Mouse (Mus musculus) spleen, adult 2 months (tissue): ENCODE data around the gene Ift80. TPM values are rescaled to one million over a fixed set of nuclear protein-coding genes. Genes with fewer than 3 reads are reported as not detected.

Experiments used
- DNase-seq, 2 experiments: peaks; one replicate each; pipeline versions ENCODE4 v3.0.0 to v3.0.0-alpha.2; 2012 to 2021; ENCODE audit warnings: low spot score in 2 of 2, low read depth in 1 of 2
- H3K27ac ChIP-seq: fragments of 200-500 bp; 2 replicates; pipeline ENCODE4 v1.5.1; 2012; ENCODE audit warnings: low read length, inconsistent platforms; ENCODE audit not compliant: insufficient read depth
- H3K27me3 ChIP-seq: fragments of 200-500 bp; 2 replicates; pipeline ENCODE4 v1.6.1; 2012; ENCODE audit warnings: mild to moderate bottlenecking, moderate library complexity, low read length, inconsistent platforms; ENCODE audit not compliant: control insufficient read depth, insufficient read depth
- H3K36me3 ChIP-seq: fragments of 200-500 bp; 2 replicates; pipeline ENCODE4 v1.6.1; 2012; ENCODE audit warnings: mild to moderate bottlenecking, low read length, inconsistent platforms; ENCODE audit not compliant: control insufficient read depth, insufficient read depth
- H3K4me1 ChIP-seq: fragments of 200-500 bp; 2 replicates; pipeline ENCODE4 v1.6.1; 2011; ENCODE audit warnings: inconsistent platforms; ENCODE audit not compliant: control insufficient read depth, insufficient read depth, insufficient read length
- H3K4me3 ChIP-seq: fragments of 200-500 bp; 2 replicates; pipeline ENCODE4 v1.5.1; 2011; ENCODE audit warnings: mild to moderate bottlenecking, inconsistent platforms; ENCODE audit not compliant: insufficient read depth, insufficient read length; ENCODE audit errors: extremely low read depth
- CTCF ChIP-seq: fragments of 200-500 bp; IDR thresholded peaks from 2 replicates; pipeline ENCODE4 v1.5.1; 2011; ENCODE audit warnings: mild to moderate bottlenecking, inconsistent platforms; ENCODE audit not compliant: insufficient read depth, insufficient read length, insufficient replicate concordance; ENCODE audit errors: extremely low read depth
- POLR2A ChIP-seq: fragments of 200-500 bp; IDR thresholded peaks from 2 replicates; pipeline ENCODE4 v1.6.1; 2011; ENCODE audit warnings: low read depth, low read length, inconsistent platforms
- WGBS: fragments of 180-500 bp; shearing (Covaris S2); methylation state at CpG from one replicate; pipeline ENCODE4 v1.1.7; 2018; 5-methylcytosine and 5-hydroxymethylcytosine counted together
- polyA plus RNA-seq: library from polyadenylated mRNA; depleted of rRNA; stranded (reverse); fragments of >200 nt; gene quantifications from 2 replicates; pipeline ENCODE4 v1.2.3, GENCODE M21; 2012; rRNA removed

Gene Ift80
- polyA plus RNA-seq = 2.6 and 3.1 TPM in 2 replicates

GRCm38 (mm10) chr3:69004437-69005337 is at the start of gene Ift80, which contains the start of gene Smc4:
Gene Ift80, minus strand, starts transcription at chr3:69004570.
Gene Smc4, plus strand, starts transcription at chr3:69004738.
- under 1% methylated on average over 74 of the region's 76 CpGs for WGBS
- H3K4me1 ChIP-seq = no peaks in the 10 kb centered on the region
- TF ChIP-seq CTCF = no peak
- peak; percentile 45; the same call in 1 of the 2 replicates for TF ChIP-seq POLR2A
- peak within 1 kb of the TSS; percentile 96 for H3K27ac ChIP-seq
- DNase-seq = peak; percentile 95 to 97
- H3K36me3 ChIP-seq = peaks cover 3% of the 10 kb centered on the region; the same call in 1 of the 2 replicates
- H3K4me3 ChIP-seq = peak within 1 kb of the TSS; percentile 96
- no peaks in the 10 kb centered on the region for H3K27me3 ChIP-seq

- Histone ChIP-seq H3K27ac (no peak overlapping the region), H3K4me3 (no peak overlapping the region), H3K27me3 (no peaks in the 10 kb centered on the region), H3K36me3 (no peaks in the 10 kb centered on the region), H3K4me1 (no peaks in the 10 kb centered on the region)
- 82% methylated on average over 11 of the region's 11 CpGs for WGBS
- DNase-seq = no peak
- TF ChIP-seq CTCF (no peak), POLR2A (no peak)
Observed at GRCm38 (mm10) chr3:69051894-69052293, 47.5 kb upstream of the Ift80 start.

GRCm38 (mm10) chr3:69049011-69049410 is 44.6 kb upstream of the Ift80 start:
- H3K36me3 ChIP-seq = no peaks in the 10 kb centered on the region
- H3K4me3 ChIP-seq = no peak overlapping the region
- H3K4me1 ChIP-seq = no peaks in the 10 kb centered on the region; the same call in 1 of the 2 replicates
- H3K27ac ChIP-seq = no peak overlapping the region
- 93% methylated on average over 6 of the region's 6 CpGs for WGBS
- H3K27me3 ChIP-seq = no peaks in the 10 kb centered on the region
- no peak for DNase-seq
- TF ChIP-seq POLR2A = no peak
- no peak for TF ChIP-seq CTCF

- Histone ChIP-seq H3K4me1 (no peaks in the 10 kb centered on the region; the same call in none of the 2 replicates), H3K27me3 (no peaks in the 10 kb centered on the region), H3K36me3 (no peaks in the 10 kb centered on the region; the same call in 1 of the 2 replicates), H3K4me3 (no peak overlapping the region), H3K27ac (no peak overlapping the region)
- no peak for TF ChIP-seq POLR2A
- no peak for TF ChIP-seq CTCF
- no peak for DNase-seq
- 95% methylated on average over 4 of the region's 4 CpGs for WGBS
Observed at GRCm38 (mm10) chr3:69047684-69048083, 43.3 kb upstream of the Ift80 start.

- H3K36me3 ChIP-seq = peaks cover 1% of the 10 kb centered on the region; the same call in 1 of the 2 replicates
- TF ChIP-seq CTCF = no peak
- TF ChIP-seq POLR2A = no peak
- H3K27ac ChIP-seq = no peak overlapping the region
- DNase-seq = no peak
- no peaks in the 10 kb centered on the region for H3K27me3 ChIP-seq
- H3K4me3 ChIP-seq = no peak overlapping the region
- WGBS = 84% methylated on average over 4 of the region's 4 CpGs
- no peaks in the 10 kb centered on the region; the same call in none of the 2 replicates for H3K4me1 ChIP-seq
Observed at GRCm38 (mm10) chr3:69046509-69046908, 42.1 kb upstream of the Ift80 start.

- Histone ChIP-seq H3K4me1 (no peaks in the 10 kb centered on the region; the same call in none of the 2 replicates), H3K27ac (no peak overlapping the region), H3K4me3 (peak overlapping the region; percentile 2), H3K27me3 (no peaks in the 10 kb centered on the region), H3K36me3 (peaks cover 1% of the 10 kb centered on the region; the same call in 1 of the 2 replicates)
- TF ChIP-seq CTCF = no peak
- TF ChIP-seq POLR2A = no peak
- WGBS = 46% methylated on average over 13 of the region's 13 CpGs
- no peak for DNase-seq
Observed at GRCm38 (mm10) chr3:69045750-69046149, 41.4 kb upstream of the Ift80 start.

- TF ChIP-seq POLR2A = no peak
- H3K27ac ChIP-seq = peak overlapping the region; percentile 64
- WGBS = 6% methylated on average over 9 of the region's 9 CpGs
- no peaks in the 10 kb centered on the region; the same call in none of the 2 replicates for H3K4me1 ChIP-seq
- DNase-seq = no peak
- H3K36me3 ChIP-seq = peaks cover 1% of the 10 kb centered on the region; the same call in 1 of the 2 replicates
- no peaks in the 10 kb centered on the region for H3K27me3 ChIP-seq
- H3K4me3 ChIP-seq = peak overlapping the region; percentile 96
Observed at GRCm38 (mm10) chr3:69045400-69045703, 41.0 kb upstream of the Ift80 start.
